Mouse (Mus musculus) spleen, postnatal 4 days (tissue): ENCODE measurements around the gene Cars2.
"Not testable (repeated sequence)": the region's sequence is repeated elsewhere in the genome, so short reads cannot be mapped to it uniquely, and the experiment has no call there.

Experiments used
- DNase-seq, 2 experiments: peaks; one replicate each; pipeline ENCODE4 v3.0.0; 2022; ENCODE audit warnings: low spot score in 2 of 2

Gene Cars2

DNA sequence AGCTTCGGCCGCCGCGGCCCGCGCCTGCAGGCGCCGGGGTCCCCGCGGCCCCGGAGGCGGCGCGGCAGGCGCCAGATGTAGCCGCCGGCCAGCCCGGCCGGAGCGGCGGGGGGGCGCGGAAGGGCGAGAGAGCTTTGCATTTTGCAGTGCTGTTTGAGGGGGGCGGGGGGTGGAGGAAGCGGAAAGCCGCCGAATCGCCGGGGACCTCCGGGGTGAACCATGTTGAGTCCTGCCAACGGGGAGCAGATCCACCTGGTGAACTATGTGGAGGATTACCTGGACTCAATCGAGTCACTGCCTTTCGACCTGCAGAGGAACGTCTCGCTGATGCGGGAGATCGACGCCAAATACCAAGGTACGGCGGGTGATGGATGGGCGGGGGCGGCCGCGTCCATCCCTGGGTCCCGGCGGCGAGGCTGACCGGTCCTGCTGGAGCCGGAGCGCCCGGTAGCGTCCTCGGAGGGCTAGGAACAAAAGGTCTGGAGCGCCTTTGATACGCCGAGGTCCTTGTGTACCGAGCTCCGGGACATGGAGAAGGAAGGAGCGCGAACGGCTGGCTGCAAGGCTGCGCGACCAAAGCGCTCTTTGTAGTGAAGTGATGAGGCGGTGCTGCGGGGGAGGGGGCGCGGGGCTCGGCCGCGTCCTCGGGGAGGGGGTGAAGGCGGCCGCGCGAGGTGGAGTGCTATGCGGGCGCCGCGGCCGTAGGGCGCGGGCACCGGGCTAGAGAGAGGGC lies 6.3 kb upstream of the Cars2 start:
- DNase-seq, result peak; percentile 52 to 84

DNA sequence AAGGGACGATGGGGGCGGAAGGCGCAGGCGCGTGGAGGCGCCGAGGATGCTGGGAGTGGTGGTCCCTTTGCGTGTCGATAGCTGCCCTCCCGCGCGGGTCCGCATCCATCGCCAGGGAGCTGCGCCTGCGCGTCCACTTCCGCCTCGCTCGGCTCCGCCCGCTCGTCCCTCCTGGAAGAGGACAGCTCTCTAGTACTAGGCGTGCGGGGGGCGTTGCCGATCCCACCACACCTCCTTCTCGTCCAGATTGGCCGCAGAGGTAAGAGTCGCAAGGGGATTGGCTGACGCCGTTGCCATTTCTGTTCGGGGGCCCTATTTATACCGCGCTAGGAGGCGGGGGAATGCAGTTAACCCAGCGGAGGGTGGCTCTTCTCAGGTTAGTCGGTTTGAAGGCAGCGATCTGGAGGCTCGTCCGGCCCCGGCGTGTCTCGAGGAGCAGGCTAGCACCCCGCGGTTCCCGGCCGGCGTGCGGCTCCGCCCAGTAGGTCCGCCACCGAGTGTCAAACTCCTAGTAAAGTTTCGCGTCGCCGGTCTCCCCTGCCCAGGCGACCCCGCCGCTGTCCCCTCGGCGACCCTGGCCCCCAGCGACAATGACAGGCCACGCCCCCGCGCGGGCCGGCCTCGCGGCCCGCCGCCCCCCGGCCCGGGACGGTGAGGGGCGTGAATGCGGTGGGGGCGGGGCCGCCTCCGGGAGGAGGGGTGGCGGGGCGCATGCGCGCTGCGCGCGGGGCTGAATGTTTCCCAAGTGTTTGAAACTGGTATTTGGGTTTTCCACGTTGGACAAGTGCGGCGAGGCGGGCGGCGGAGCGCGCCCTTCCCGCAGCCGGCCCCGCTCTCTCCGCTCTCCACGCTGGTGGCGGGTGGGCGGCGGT lies 5.4 kb upstream of the Cars2 start:
- peak; percentile 97 to 98 for DNase-seq

DNA sequence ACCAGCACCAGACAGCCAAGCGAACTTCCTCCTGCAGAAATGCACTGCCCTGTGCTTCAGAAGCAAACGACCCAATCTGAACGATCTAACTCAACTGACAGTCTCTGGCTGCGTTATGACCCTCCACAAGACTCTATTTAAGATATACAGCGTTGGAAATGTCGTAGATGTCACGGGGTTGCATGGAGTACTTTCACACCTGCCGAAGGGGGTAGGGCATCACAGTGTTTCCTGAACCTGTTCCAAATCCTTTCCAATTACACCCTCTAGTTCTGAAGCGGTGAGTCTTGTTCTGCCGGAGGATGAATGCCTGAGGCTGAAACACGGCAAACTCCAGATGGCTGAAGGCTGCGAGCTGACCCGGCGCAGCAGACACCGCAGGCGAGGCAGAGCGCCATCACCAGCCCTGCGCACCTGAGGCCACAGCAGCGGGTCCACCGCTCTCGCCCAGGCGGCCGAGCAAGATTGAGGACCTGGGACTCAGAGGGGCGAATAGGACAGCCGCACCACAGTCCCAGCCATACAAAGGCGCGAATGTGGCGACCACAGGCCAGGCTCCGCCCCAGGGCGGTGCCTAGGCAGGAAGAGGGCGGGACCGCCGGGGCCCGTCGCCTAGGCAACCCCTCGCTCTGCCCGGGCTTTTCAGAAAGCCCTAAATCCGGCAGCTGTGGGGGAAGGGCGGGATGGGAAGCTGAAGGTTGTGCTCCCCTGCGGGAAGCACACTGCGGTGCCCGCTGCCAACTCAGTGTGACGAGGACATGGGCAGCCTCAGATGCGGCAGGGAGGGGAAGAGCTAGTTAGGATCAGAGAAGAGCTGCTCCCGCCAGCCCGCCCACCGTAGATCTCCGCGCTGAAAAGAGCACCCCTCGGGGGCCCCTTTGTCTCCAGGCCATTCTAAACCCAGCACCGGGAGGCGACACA lies 4.5 kb upstream of the Cars2 start, which contains the start of gene Ing1:
Ing1 (plus strand) TSS at position 773 of the 921 bp plus-strand sequence.
- peak; percentile 94 to 97 for DNase-seq

DNA sequence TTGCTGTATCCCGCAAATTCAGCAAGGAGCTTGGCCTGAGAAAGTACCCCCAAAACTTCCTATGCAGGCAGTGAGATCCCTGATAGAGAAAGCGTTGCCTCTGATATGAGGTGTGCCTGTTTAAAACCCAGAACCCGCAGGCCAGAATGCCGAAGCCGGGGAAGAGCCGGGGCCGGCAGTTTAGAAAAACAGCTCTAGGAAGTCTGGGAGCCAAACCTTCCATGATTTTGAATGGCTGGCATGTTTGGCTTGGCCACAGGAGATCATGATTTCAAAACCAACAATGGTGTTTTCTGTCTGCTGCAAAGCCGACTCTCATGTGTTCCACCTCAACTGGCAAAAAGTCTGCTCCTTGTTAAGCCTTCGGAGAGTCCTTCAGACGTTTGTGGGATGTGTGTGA lies 1.8 kb upstream of the Cars2 start:
- no peak for DNase-seq

DNA sequence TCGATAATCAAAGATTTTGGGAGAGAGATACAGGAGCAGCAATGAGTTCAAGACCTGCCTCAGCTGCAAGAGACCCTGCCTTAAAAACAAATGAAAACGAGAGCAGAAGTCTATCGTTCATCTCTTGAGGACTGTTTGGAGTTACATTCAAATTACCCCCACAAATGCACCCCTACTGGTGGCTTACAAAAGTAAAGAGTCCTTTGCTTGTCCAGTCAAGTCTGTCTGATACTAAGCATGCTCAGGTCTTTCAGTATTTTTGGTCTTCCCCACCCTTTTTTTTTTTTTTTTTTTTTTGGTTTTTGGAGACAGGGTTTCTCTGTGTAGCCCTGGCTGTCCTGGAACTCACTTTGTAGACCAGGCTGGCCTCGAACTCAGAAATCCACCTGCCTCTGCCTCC lies 914 bp upstream of the Cars2 start:
- not testable (repeated sequence) for DNase-seq

GRCm38 (mm10) chr8:11549706-11550105 lies 877 bp downstream of the Cars2 start:
- DNase-seq, result peak; percentile 72 to 85

- DNase-seq, result no peak
Measured at GRCm38 (mm10) chr8:11547063-11547462, 3.5 kb downstream of the Cars2 start.

- DNase-seq, result peak; percentile 66 to 88
Measured at GRCm38 (mm10) chr8:11544386-11544785, 6.2 kb downstream of the Cars2 start.

DNA sequence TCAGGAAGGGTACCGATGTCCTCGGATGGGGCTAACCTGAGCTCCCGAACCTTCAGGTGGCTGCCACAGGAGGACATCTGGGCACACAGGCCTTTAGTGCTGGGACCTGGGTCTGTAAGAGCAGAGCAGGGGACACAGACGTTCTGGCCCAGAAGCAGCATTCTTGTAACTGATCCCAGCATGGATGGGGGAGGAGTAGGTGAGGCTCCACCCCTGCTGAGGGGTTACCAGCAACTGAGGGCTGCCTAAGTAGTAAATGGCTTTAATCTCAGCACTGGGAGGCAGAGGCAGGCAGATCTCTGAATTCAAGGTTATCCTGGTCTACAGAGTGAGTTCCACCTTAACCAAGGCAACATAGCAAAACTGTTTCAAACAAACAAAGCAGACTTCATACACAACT lies 7.7 kb downstream of the Cars2 start:
- no peak for DNase-seq

GRCm38 (mm10) chr8:11542031-11542430 lies 8.6 kb downstream of the Cars2 start:
- no peak for DNase-seq

- no peak for DNase-seq
Measured at GRCm38 (mm10) chr8:11540182-11540581, 10.4 kb downstream of the Cars2 start.

DNA sequence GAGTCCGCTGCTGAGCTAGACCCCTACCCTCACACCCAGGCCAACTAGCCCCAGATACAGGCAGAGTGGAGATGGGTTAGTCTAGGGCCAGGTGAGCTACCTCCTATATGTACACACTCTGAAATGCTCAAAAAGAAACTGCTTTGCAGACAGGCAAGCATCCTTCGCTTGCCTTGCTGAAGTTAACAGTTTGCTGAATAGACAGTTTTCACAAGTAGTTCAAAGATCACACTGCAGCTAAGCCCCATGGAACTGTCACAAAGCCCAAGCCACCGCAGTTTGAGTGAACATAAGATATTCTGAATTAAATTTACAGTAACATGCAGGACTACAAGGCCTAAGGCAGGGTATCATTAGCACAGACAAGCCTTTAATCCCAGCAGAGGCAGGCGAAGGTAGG lies 11.5 kb downstream of the Cars2 start:
- no peak for DNase-seq

DNA sequence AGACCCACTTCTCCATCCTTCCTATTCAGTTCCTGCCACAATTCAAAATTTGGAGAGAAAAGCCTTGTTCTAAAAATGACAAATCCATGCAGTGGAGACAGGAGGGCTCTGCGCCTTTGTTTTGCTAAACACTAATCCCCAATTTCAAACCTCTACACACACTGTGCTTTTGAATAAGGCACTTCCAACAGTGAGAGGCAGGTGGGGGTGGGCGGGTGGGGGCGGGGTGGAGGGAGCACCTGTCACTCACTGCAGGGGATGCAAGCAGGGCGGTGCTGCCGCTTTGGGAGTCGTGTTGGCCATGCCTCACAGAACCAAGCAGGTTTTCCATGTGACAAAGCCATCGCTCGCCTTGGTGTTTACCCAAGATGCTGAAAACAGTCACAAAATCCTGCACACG lies 16.1 kb downstream of the Cars2 start:
- no peak for DNase-seq

DNA sequence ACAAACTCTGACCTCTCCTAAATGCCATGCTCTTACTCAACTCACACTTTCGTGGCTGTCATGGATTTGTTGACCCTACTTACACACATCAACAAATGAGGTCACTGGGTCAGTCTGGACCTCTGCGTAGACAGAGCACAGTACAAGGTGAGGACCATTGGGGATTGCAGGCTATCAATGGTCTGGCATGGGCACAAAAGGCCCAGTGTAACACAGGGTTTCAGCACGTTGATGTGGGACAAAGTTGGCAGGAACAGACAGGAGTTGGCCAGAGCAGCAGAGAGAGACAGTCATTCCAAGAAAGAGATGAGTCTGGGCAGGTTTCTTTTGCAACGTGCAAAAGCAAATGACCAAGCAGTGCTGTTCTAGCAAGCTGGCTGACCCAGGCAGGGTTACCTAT lies 19.7 kb downstream of the Cars2 start:
- no peak for DNase-seq

GRCm38 (mm10) chr8:11530155-11530770 lies 20.3 kb downstream of the Cars2 start:
- DNase-seq, result no peak

DNA sequence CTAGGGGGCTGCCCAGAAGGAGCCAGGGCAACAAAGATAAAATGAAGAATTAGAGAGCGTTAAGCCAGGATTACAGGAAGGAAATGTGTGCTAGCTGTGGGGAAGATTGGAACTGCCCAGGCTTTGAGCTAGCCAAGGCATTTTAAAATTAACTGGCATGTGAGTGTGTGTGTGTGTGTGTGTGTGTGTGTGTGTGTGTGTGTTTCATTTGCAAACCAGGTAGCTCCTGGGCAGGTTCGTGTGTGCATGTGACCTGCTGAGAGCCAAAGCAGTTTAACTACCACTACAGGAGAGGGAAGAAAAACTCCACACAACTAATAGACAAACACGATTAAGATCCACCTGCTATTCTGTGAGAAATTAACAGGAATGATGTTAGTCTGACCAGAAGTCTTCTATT lies 27.3 kb downstream of the Cars2 start:
- DNase-seq, result no peak

DNA sequence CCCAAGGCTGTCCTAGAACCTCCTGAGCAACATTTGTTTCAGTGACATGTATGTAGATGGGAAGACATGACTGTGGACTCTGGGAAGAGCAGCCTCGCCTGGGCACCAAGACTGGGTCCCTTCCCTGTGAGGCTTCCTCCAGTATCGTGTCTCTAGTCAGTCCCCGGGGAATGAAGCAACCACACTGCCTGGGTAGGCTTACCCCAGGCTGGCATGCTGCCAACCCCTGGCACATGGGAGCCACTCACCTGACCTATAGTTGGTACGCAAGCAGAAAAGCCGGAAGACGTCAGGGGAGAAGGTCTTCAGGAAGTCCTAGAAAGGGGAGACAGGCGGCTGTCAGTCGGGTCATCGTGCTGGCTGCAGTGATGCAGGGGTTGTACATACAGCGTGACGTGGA lies 31.9 kb downstream of the Cars2 start:
- DNase-seq, result no peak

DNA sequence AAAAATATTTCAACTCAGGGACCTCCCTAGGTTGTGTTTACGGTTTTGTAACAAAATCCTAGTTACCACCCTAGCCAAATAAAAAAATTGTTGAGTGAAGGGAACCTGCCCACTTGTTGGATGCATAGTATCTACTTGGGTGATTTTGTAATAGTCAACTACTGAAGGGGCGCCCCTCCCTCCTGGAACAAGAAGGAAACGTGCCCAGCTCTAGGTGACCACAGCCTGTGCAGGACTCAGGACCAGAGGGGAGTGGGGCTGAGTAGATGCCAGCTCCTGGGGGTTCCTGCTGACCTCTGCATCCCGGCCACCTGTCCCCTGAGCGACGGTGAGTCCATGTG lies 32.6 kb downstream of the Cars2 start:
- DNase-seq, result no peak

GRCm38 (mm10) chr8:11517366-11518055 lies 33.1 kb downstream of the Cars2 start:
- DNase-seq, result no peak

DNA sequence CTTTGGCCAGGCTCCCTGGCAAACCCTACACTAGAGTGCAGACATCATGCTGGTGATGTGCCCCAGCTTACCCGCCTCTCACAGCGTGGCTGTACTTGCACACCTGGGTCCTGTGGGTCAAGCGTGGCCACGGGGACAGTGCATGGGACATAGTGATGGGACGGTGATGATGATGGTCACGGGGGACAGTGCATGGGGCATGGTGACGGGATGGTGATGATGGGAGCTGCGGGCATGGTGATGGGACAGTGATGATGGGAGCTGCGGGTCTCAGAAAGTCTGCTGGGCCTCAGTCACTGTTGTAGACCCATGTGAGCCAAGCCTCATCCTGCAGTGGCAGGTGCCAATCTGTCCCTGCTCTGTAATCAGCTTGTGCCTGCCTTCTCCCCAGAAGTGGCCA lies 34.3 kb downstream of the Cars2 start:
- no peak for DNase-seq

DNA sequence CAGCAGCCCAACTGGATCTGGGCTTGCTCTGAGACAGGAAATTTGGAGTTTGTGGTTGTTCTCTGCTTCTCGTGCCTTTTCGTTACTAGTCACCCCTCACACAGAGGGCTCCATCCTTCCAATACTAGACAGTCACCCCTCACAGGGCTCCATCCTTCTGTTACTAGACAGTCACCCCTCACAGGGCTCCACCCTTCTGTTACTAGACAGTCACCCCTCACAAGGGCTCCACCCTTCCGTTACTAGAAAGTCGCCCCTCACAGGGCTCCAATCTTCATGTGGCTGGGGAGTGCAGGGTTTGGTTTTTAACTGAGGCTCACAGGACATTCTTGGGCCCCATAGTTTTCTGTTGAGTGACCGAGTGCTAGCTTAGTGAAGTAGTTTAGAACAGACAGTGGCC lies 37.3 kb downstream of the Cars2 start:
- DNase-seq, result no peak
